Mouse (Mus musculus): ENCODE measurements around the gene Vmn2r24.
"Not testable (repeated sequence)": the region's sequence is repeated elsewhere in the genome, so short reads cannot be mapped to it uniquely, and the experiment has no call there.

The Vmn2r24 gene

GRCm38 (mm10) chr6:123778579-123778978 is at the start of gene Vmn2r24:
Gene Vmn2r24 (plus strand): TSS chr6:123778879.
- DNase-seq (ENCODE audit: low spot score): no peak

- no peak for DNase-seq (ENCODE audit: low spot score)
Measured at GRCm38 (mm10) chr6:123770031-123770430, 8.6 kb upstream of the Vmn2r24 start.

- DNase-seq (ENCODE audit: low spot score): no peak
Measured at GRCm38 (mm10) chr6:123784857-123785256, 6.2 kb downstream of the Vmn2r24 start.

- DNase-seq (ENCODE audit: low spot score): no peak
Measured at GRCm38 (mm10) chr6:123793746-123794145, 15.1 kb downstream of the Vmn2r24 start.

GRCm38 (mm10) chr6:123810291-123810690 is 31.6 kb downstream of the Vmn2r24 start:
- DNase-seq (ENCODE audit: low spot score): not testable (repeated sequence)

GRCm38 (mm10) chr6:123819951-123820350 is 41.3 kb downstream of the Vmn2r24 start:
- no peak for DNase-seq (ENCODE audit: low spot score)

- not testable (repeated sequence) for DNase-seq (ENCODE audit: low spot score)
Measured at GRCm38 (mm10) chr6:123853363-123853762, 74.7 kb downstream of the Vmn2r24 start, which contains the start of gene Vmn2r25. Gene Vmn2r25 (minus strand): TSS chr6:123853463.
